Mouse (Mus musculus) brain, embryonic 14.5 days (tissue): ENCODE measurements at regions not wholly inside any gene's neighbourhood (a gene's known extent, or its start where the extent isn't known, plus 50 kb on each side); places are given as distances from the start of the nearest gene placed in this dataset.

ENCODE experiments used
- CTCF ChIP-seq: fragments of 200-500 bp; IDR thresholded peaks from 2 replicates; pipeline ENCODE4 v1.5.1; 2012; ENCODE audit warnings: inconsistent platforms, mild to moderate bottlenecking, moderate library complexity, borderline replicate concordance; ENCODE audit not compliant: insufficient read depth, insufficient read length; ENCODE audit errors: extremely low read depth
- POLR2A ChIP-seq: fragments of 200-500 bp; IDR thresholded peaks from 2 replicates; pipeline ENCODE4 v1.6.1; 2012; ENCODE audit warnings: mild to moderate bottlenecking, inconsistent platforms, borderline replicate concordance; ENCODE audit not compliant: poor library complexity, insufficient read depth, insufficient read length, severe bottlenecking; ENCODE audit errors: extremely low read depth

GRCm38 (mm10) chr6:65311778-65312177, 69.1 kb upstream of the C130060K24Rik start:
- TF ChIP-seq CTCF (no peak), POLR2A (no peak)
